Mouse (Mus musculus) v-Abl transformed pro-B cells (cell line): Measurements from ENCODE around the gene 9230102O04Rik.

ENCODE experiments used
- in situ Hi-C, 2 experiments: fragments of 400-800 bp; cut with MboI; formaldehyde crosslinking; loops; one replicate each; pipeline ENCODE4 v1.15.1; 2025; ENCODE audit not compliant: unreplicated experiment in 2 of 2

9230102O04Rik gene

GRCm38 (mm10) chr2:9886921-9887610, 2.3 kb downstream of the 9230102O04Rik start:
- in situ Hi-C loops: loop anchor here (5.0 to 25.0 kb wide), 3 partner anchors 115 to 1212 kb away; no protein-coding TSS in a partner anchor

- in situ Hi-C loops: loop anchor here (5.0 to 25.0 kb wide), 3 partner anchors 116 to 1211 kb away; no protein-coding TSS in a partner anchor
Observed at GRCm38 (mm10) chr2:9886031-9886430, 3.3 kb downstream of the 9230102O04Rik start.

- in situ Hi-C loops: loop anchor here (5.0 to 25.0 kb wide), 3 partner anchors 117 to 1210 kb away; no protein-coding TSS in a partner anchor
Observed at GRCm38 (mm10) chr2:9885217-9885770, 4.0 kb downstream of the 9230102O04Rik start.

- in situ Hi-C loops: loop anchor here (5.0 to 25.0 kb wide), 4 partner anchors 118 to 1212 kb away; no protein-coding TSS in a partner anchor
Observed at GRCm38 (mm10) chr2:9884533-9885216, 4.7 kb downstream of the 9230102O04Rik start.

- in situ Hi-C loops: loop anchor here (5.0 to 25.0 kb wide), 3 partner anchors 403 to 1212 kb away; no protein-coding TSS in a partner anchor
Observed at GRCm38 (mm10) chr2:9883803-9884532, 5.4 kb downstream of the 9230102O04Rik start.

GRCm38 (mm10) chr2:9882926-9883802, 6.2 kb downstream of the 9230102O04Rik start:
- in situ Hi-C loops: loop anchor here (5.0 to 25.0 kb wide), 3 partner anchors 404 to 1211 kb away; no protein-coding TSS in a partner anchor

- in situ Hi-C loops: loop anchor here (5.0 to 25.0 kb wide), 3 partner anchors 405 to 1210 kb away; no protein-coding TSS in a partner anchor
Observed at GRCm38 (mm10) chr2:9882371-9882925, 6.9 kb downstream of the 9230102O04Rik start.

- in situ Hi-C loops: loop anchor here (5.0 to 25.0 kb wide), 3 partner anchors 406 to 1209 kb away; no protein-coding TSS in a partner anchor
Observed at GRCm38 (mm10) chr2:9881611-9882023, 7.7 kb downstream of the 9230102O04Rik start.

- in situ Hi-C loops: loop anchor here (5.0 to 25.0 kb wide), 3 partner anchors 406 to 1209 kb away; no protein-coding TSS in a partner anchor
Observed at GRCm38 (mm10) chr2:9881051-9881591, 8.2 kb downstream of the 9230102O04Rik start, which contains the start of gene 4930412O13Rik. 4930412O13Rik (plus strand) TSS chr2:9881252.

GRCm38 (mm10) chr2:9880271-9880670, 9.1 kb downstream of the 9230102O04Rik start:
- in situ Hi-C loops: loop anchor here (5.0 to 25.0 kb wide), 3 partner anchors 407 to 1208 kb away; no protein-coding TSS in a partner anchor

- in situ Hi-C loops: loop anchor here (5.0 to 25.0 kb wide), 3 partner anchors 408 to 1125 kb away; no protein-coding TSS in a partner anchor
Observed at GRCm38 (mm10) chr2:9879493-9879892, 9.8 kb downstream of the 9230102O04Rik start.

- in situ Hi-C loops: loop anchor here (5.0 to 25.0 kb wide), 3 partner anchors 408 to 1124 kb away; no protein-coding TSS in a partner anchor
Observed at GRCm38 (mm10) chr2:9879092-9879491, 10.2 kb downstream of the 9230102O04Rik start.

GRCm38 (mm10) chr2:9878564-9879081, 10.7 kb downstream of the 9230102O04Rik start:
- in situ Hi-C loops: loop anchor here (5.0 to 25.0 kb wide), 3 partner anchors 409 to 1124 kb away; no protein-coding TSS in a partner anchor

- in situ Hi-C loops: loop anchor here (5.0 to 25.0 kb wide), 3 partner anchors 409 to 1123 kb away; no protein-coding TSS in a partner anchor
Observed at GRCm38 (mm10) chr2:9877966-9878563, 11.3 kb downstream of the 9230102O04Rik start.

- in situ Hi-C loops: loop anchor here (5.0 to 25.0 kb wide), 3 partner anchors 410 to 1123 kb away; no protein-coding TSS in a partner anchor
Observed at GRCm38 (mm10) chr2:9877326-9877690, 12.0 kb downstream of the 9230102O04Rik start.

- in situ Hi-C loops: loop anchor here (5.0 to 25.0 kb wide), 3 partner anchors 411 to 1122 kb away; no protein-coding TSS in a partner anchor
Observed at GRCm38 (mm10) chr2:9876621-9877325, 12.6 kb downstream of the 9230102O04Rik start.
